Mouse (Mus musculus): ENCODE results near the gene Krt16.
"Not testable (repeated sequence)": the region's sequence is repeated elsewhere in the genome, so short reads cannot be mapped to it uniquely, and the experiment has no call there.

Krt16 gene

DNA sequence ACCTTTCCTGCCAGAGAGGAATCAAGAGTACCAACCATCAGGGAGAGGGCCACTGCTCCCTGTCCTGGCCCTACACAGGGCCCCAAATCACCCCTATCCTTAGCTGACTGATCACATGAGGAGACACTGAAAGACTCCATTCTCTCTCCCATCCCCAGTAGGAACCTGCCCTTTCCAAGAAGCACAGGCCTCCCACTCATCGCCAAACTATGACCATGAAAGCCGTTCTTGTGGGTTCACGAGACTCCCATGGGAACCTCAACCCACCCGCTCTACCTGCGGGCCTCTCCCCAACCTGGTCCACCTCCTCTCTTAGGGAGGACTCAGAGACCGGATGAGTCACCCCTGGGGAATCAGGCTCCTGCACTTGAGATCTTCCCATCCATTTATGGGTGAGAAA is 6.8 kb upstream of the Krt16 start:
- DNase-seq, result no peak

- no peak for DNase-seq
Measured at GRCm38 (mm10) chr11:100254360-100255090, 5.8 kb upstream of the Krt16 start.

DNA sequence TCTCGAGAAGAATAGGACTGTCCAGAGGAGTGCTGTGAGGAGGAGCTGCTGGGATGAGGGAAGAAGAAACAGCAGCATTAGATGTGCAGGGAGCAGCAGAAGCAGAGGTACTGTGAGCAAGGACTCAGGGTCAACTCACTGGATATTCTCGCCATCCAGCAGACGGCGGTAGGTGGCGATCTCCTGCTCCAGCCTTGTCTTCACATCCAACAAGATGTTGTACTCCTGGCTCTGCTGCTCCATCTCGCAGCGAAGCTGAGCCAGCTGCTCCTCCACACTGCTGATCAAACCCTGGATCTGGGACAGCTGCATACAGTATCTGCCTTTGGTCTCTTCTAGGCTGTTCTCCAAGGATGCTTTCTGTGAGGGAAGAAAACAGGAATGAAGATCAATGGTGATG is 2.2 kb downstream of the Krt16 start:
- DNase-seq, result not testable (repeated sequence)

GRCm38 (mm10) chr11:100240272-100240671 is 8.4 kb downstream of the Krt16 start:
- not testable (repeated sequence) for DNase-seq

GRCm38 (mm10) chr11:100221741-100222140 is 27.0 kb downstream of the Krt16 start:
- DNase-seq, result no peak

DNA sequence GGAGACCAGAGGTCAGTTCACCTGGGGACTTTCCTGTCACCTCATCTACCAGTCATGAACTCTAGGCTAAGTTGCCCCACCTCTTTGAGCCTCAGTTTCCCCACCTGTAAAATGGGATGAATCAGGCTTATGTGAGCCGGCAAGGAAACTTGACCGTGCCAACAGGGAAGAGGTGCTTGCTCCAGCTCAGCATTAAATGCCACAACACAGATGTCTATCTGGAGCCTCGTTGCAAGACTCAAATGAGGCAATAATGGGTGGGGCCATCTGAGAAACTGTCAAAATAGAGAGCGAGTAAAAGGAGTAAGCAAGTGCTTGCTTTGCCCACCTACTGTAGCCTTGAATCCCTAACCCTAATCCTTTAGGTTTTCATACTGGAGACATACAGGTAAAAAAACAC is 29.4 kb downstream of the Krt16 start:
- DNase-seq, result no peak

GRCm38 (mm10) chr11:100208542-100208941 is 40.2 kb downstream of the Krt16 start:
- no peak for DNase-seq

GRCm38 (mm10) chr11:100207498-100207897 is 41.2 kb downstream of the Krt16 start, which contains the start of gene Krt14:
Krt14 (minus strand) TSS chr11:100207548.
- no peak for DNase-seq

GRCm38 (mm10) chr11:100203448-100203847 is 45.3 kb downstream of the Krt16 start:
- peak; percentile 45 for DNase-seq

DNA sequence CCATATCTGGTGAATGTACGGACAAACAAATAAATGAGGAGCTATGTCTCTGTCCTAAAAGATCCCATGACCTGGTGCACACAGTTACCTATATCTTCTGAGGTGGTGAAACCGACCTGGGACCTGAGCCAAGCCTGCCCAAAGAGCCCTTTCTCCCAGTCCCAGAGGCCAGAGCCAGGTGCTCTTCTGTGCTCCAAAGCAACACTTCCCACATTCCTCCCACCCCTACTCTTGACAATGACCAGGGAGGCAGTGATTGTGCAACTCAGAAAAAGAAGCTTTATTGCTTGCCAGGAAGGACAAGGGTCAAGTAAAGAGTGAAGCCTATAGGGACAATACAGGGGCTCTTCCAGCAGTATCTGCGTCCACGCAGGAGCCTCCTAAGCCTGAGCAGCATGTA is 45.8 kb downstream of the Krt16 start:
- DNase-seq, result no peak

GRCm38 (mm10) chr11:100200104-100200820 is 48.4 kb downstream of the Krt16 start:
- DNase-seq, result no peak

GRCm38 (mm10) chr11:100198666-100199065 is 50.0 kb downstream of the Krt16 start:
- no peak for DNase-seq

Data from kidney, postnatal 14 days (tissue).